Mouse (Mus musculus): Measurements from ENCODE around the gene Pygo2. TPM values are rescaled to one million over a fixed set of nuclear protein-coding genes. Genes with fewer than 3 reads are reported as not detected.

The Pygo2 gene
- polyA plus RNA-seq, 1 experiment: 42.4 TPM

DNA sequence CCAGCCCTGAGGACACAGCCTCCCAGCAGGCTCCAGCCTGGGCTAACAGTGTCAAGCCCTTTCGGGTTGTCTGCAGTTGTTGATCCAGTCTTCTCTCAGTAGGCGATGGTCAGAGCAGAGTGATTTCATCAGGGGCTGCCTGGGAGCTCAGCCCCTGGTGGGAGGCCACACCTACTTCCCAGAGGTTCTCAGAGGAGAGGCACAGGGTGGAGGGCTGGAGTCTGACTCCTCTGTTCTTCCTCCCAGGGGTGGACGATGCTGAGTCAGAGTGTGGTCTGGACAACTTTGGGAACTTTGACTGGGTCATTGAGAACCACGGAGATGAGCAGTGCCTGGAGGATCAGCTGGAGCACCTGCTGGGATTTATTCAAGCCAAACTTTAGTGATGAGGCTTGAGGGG lies 38.3 kb downstream of the Pygo2 start:
- H3K4me1 ChIP-seq (ENCODE audit: control insufficient read depth, insufficient read depth, low read length): no peaks in the 10 kb centered on the region
- no peak overlapping the region for H3K27ac ChIP-seq (ENCODE audit: insufficient read depth, low read length)
- H3K4me3 ChIP-seq (ENCODE audit: insufficient read depth, low read length): no peak overlapping the region
- TF ChIP-seq POLR2A (IDR thresholded peaks at IDR 0.05; ENCODE audit: low read depth, low read length) (no peak), CTCF (IDR thresholded peaks at IDR 0.05; ENCODE audit: borderline replicate concordance, insufficient read depth, low read length) (no peak)

DNA sequence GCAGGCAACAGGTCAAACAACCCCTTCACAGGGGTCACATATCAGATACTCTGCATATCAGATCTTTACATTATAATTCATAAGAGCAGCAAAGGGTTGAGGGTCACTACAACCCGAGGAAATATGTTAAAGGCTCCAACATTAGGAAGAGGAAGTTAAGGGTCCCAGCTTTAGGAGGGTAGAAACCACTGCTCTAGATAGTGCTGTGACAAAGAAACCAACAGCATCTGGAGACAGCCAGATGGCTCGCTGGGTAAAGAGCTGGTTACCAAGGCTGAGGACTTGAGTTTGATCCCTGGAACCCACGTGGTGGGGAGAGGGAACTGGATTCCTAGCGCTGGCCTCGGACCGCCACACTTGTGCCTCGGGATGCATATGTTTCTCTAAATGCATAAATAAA lies 42.3 kb downstream of the Pygo2 start:
- no peak overlapping the region for H3K27ac ChIP-seq (ENCODE audit: insufficient read depth, low read length)

DNA sequence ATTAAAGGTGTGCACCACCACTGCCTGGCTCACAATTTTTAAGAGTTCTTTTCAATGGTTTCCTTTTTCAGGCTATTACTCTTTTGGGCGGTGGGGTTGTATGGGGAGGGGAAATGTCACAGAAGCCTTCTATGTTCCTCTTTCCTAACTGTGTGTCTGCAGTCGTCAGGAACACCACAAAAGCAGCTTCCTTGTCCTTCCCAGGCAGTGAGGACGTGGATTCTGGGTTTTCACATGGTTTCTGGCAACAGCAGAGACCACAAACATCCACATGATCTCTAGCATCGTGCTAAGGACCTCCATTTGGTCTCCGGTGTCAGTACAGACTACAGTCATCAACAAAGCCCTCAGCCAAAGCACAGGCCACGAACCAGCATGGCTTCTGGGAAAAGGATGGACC lies 43.8 kb downstream of the Pygo2 start:
- H3K4me1 ChIP-seq (ENCODE audit: control insufficient read depth, insufficient read depth, low read length): no peaks in the 10 kb centered on the region; the same call in 1 of the 2 replicates
- H3K27ac ChIP-seq (ENCODE audit: insufficient read depth, low read length): no peak overlapping the region
- no peak overlapping the region for H3K4me3 ChIP-seq (ENCODE audit: insufficient read depth, low read length)
- TF ChIP-seq POLR2A (IDR thresholded peaks at IDR 0.05; ENCODE audit: low read depth, low read length) (no peak), CTCF (IDR thresholded peaks at IDR 0.05; ENCODE audit: borderline replicate concordance, insufficient read depth, low read length) (no peak)

More for the DNA sequence above, 42.3 kb downstream of the Pygo2 start:
- TF ChIP-seq CTCF (IDR thresholded peaks at IDR 0.05; ENCODE audit: borderline replicate concordance, insufficient read depth, low read length) (no peak), POLR2A (IDR thresholded peaks at IDR 0.05; ENCODE audit: low read depth, low read length) (no peak)
- Histone ChIP-seq H3K4me3 (ENCODE audit: insufficient read depth, low read length) (no peak overlapping the region), H3K4me1 (ENCODE audit: control insufficient read depth, insufficient read depth, low read length) (no peaks in the 10 kb centered on the region; the same call in 1 of the 2 replicates)

DNA sequence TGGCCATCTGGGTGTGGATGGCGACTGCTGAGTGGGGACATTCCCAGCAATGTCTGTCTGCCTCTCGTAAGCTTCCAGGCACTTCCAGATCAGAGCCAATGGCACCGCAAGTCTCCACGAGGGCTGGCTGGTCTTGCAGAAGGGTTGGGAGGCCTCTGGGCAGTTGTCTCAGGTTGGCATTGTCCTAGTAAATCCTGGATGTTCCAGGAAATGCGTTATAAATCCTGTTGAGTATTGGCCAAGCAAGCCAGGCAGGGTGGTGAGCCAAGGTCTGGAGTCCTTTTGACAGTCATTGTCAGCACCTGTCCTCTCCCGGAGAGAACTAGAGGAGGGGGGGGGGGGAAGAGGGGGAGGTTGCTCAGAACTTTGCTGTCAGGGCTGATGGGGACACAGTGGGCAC lies 49.0 kb downstream of the Pygo2 start:
- no peak overlapping the region for H3K27ac ChIP-seq (ENCODE audit: insufficient read depth, low read length)
- no peak overlapping the region for H3K4me3 ChIP-seq (ENCODE audit: insufficient read depth, low read length)
- no peaks in the 10 kb centered on the region for H3K4me1 ChIP-seq (ENCODE audit: control insufficient read depth, insufficient read depth, low read length)
- no peak for TF ChIP-seq CTCF (IDR thresholded peaks at IDR 0.05; ENCODE audit: borderline replicate concordance, insufficient read depth, low read length)
- TF ChIP-seq POLR2A (IDR thresholded peaks at IDR 0.05; ENCODE audit: low read depth, low read length): no peak

DNA sequence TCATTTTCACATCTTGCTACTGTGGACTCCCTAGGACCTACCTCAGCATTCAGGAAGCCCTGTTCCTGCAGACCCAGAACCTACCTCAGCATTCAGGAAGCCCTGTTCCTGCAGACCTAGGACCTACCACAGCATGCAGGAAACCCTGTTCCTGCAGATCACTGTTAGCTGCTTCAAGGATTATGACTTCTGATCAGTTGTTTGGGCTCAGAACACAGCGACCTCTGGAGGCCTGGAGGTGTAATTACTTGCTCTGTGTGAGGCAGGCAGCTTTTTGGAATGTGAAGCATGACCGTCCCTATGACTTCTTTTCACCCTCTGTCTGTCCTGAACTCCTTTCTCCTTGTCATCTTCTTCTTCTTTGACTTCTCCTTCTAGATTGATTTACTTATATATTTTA lies 51.5 kb downstream of the Pygo2 start:
- Histone ChIP-seq H3K4me1 (ENCODE audit: control insufficient read depth, insufficient read depth, low read length) (no peaks in the 10 kb centered on the region), H3K27ac (ENCODE audit: insufficient read depth, low read length) (no peak overlapping the region), H3K4me3 (ENCODE audit: insufficient read depth, low read length) (no peak overlapping the region)
- TF ChIP-seq POLR2A (IDR thresholded peaks at IDR 0.05; ENCODE audit: low read depth, low read length) (no peak), CTCF (IDR thresholded peaks at IDR 0.05; ENCODE audit: borderline replicate concordance, insufficient read depth, low read length) (no peak)

DNA sequence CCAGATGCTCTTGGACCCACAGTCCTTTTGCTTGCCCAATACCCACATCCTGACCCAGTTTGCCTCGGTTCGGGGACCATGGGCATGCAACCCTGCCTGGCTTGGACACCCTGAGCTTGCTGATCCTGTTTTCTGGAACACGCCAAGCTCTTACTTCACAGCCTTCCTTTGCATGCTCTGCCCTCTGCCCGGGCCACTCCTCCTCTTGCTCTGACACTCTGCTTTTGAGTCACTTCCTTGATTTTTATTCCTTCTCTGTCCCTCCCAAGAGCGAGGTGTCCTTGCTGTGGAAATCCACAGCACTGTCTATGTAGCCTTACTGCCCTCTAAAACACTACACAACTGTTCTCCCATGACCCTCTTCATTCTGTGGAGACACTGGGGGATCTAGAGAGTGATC lies 52.2 kb downstream of the Pygo2 start:
- Histone ChIP-seq H3K4me1 (ENCODE audit: control insufficient read depth, insufficient read depth, low read length) (no peaks in the 10 kb centered on the region), H3K4me3 (ENCODE audit: insufficient read depth, low read length) (no peak overlapping the region), H3K27ac (ENCODE audit: insufficient read depth, low read length) (no peak overlapping the region)
- TF ChIP-seq POLR2A (IDR thresholded peaks at IDR 0.05; ENCODE audit: low read depth, low read length): no peak
- no peak for TF ChIP-seq CTCF (IDR thresholded peaks at IDR 0.05; ENCODE audit: borderline replicate concordance, insufficient read depth, low read length)

Other genes starting within 250 kb of the Pygo2 start
- gene Fam189b, start 247.1 kb upstream of the Pygo2 start, polyA plus RNA-seq (2011; ENCODE audit: insufficient read length, low read depth, missing spikeins): 46.9 and 49.5 TPM in 2 replicates
- gene Gba, start 227.3 kb upstream of the Pygo2 start, polyA plus RNA-seq (2011; ENCODE audit: insufficient read length, low read depth, missing spikeins): 86.8 and 103 TPM in 2 replicates
- gene Thbs3, start 215.0 kb upstream of the Pygo2 start, polyA plus RNA-seq (2011; ENCODE audit: insufficient read length, low read depth, missing spikeins): 60.8 and 83.1 TPM in 2 replicates
- gene Mtx1, start 203.1 kb upstream of the Pygo2 start, polyA plus RNA-seq (2011; ENCODE audit: insufficient read length, low read depth, missing spikeins): 96.9 and 98.6 TPM in 2 replicates
- gene Muc1, start 201.2 kb upstream of the Pygo2 start, polyA plus RNA-seq (2011; ENCODE audit: insufficient read length, low read depth, missing spikeins): 1.1 and 2.5 TPM in 2 replicates
- 265 and 289 TPM in 2 replicates for gene Krtcap2, start 184.2 kb upstream of the Pygo2 start, polyA plus RNA-seq (2011; ENCODE audit: insufficient read length, low read depth, missing spikeins)
- gene Trim46, start 183.9 kb upstream of the Pygo2 start, polyA plus RNA-seq (2011; ENCODE audit: insufficient read length, low read depth, missing spikeins): 14.2 and 24.2 TPM in 2 replicates
- gene Dpm3, start 170.9 kb upstream of the Pygo2 start, polyA plus RNA-seq (2011; ENCODE audit: insufficient read length, low read depth, missing spikeins): 47.2 and 51.3 TPM in 2 replicates
- gene Slc50a1, start 159.6 kb upstream of the Pygo2 start, polyA plus RNA-seq (2011; ENCODE audit: insufficient read length, low read depth, missing spikeins): 91.5 and 103 TPM in 2 replicates
- 4.1 and 7.1 TPM in 2 replicates for gene Efna1, start 149.1 kb upstream of the Pygo2 start, polyA plus RNA-seq (2011; ENCODE audit: insufficient read length, low read depth, missing spikeins)
- gene Efna3, start 107.2 kb upstream of the Pygo2 start, polyA plus RNA-seq (2011; ENCODE audit: insufficient read length, low read depth, missing spikeins): 7.1 and 8.7 TPM in 2 replicates
- 11.2 and 11.4 TPM in 2 replicates for gene Efna4, start 92.2 kb upstream of the Pygo2 start, polyA plus RNA-seq (2011; ENCODE audit: insufficient read length, low read depth, missing spikeins)
- 112 and 136 TPM in 2 replicates for gene Adam15, start 80.2 kb upstream of the Pygo2 start, polyA plus RNA-seq (2011; ENCODE audit: insufficient read length, low read depth, missing spikeins)
- gene Dcst2, start 68.2 kb upstream of the Pygo2 start, polyA plus RNA-seq (2011; ENCODE audit: insufficient read length, low read depth, missing spikeins): not detected in 2 replicates
- gene Dcst1, start 65.0 kb upstream of the Pygo2 start, polyA plus RNA-seq (2011; ENCODE audit: insufficient read length, low read depth, missing spikeins): not detected in 2 replicates
- gene Zbtb7b, start 35.4 kb upstream of the Pygo2 start, polyA plus RNA-seq (2011; ENCODE audit: insufficient read length, low read depth, missing spikeins): 46.9 and 56.0 TPM in 2 replicates
- gene Lenep, start 27.4 kb upstream of the Pygo2 start, polyA plus RNA-seq (2011; ENCODE audit: insufficient read length, low read depth, missing spikeins): not detected in 2 replicates
- gene Flad1, start 18.3 kb upstream of the Pygo2 start, polyA plus RNA-seq (2011; ENCODE audit: insufficient read length, low read depth, missing spikeins): 10.9 and 11.2 TPM in 2 replicates
- gene Cks1b, start 11.8 kb upstream of the Pygo2 start, polyA plus RNA-seq (2011; ENCODE audit: insufficient read length, low read depth, missing spikeins): 142 and 174 TPM in 2 replicates
- gene Shc1, start 11.8 kb upstream of the Pygo2 start, polyA plus RNA-seq (2011; ENCODE audit: insufficient read length, low read depth, missing spikeins): 224 and 227 TPM in 2 replicates
- gene Pbxip1, start 6.5 kb downstream of the Pygo2 start, polyA plus RNA-seq (2011; ENCODE audit: insufficient read length, low read depth, missing spikeins): 90.9 and 91.6 TPM in 2 replicates
- gene Pmvk, start 24.3 kb downstream of the Pygo2 start, polyA plus RNA-seq (2011; ENCODE audit: insufficient read length, low read depth, missing spikeins): 16.3 and 21.0 TPM in 2 replicates
- 0.90 and 1.6 TPM in 2 replicates for gene Kcnn3, start 90.0 kb downstream of the Pygo2 start, polyA plus RNA-seq (2011; ENCODE audit: insufficient read length, low read depth, missing spikeins)

Data from embryonic fibroblast, embryonic 13.5 days (primary cell).